Mouse (Mus musculus): ENCODE measurements around the gene Lrrc10b. TPM values are rescaled to one million over a fixed set of nuclear protein-coding genes. Genes with fewer than 3 reads are reported as not detected.

Gene Lrrc10b
- total and polyA plus RNA-seq, 3 experiments: not detected

DNA sequence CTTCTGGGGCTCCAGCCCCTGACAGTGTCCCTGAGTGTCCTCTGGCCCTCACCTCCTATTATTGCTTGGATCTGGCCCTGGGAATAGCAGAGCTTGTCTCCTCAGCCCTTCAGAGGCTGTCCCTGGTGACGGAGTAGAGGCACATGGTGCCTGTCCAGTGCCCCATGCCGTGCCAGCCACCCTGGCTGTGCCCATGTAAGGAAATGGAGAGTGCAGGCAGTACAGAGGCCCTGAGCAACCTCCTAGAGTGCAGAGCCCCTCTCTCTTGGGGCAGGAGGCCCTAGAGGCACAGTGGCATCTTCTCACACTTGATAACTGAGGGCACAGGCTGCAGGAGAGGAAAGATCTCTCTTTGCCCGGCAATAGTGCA lies 1.9 kb downstream of the Lrrc10b start:
- H3K27me3 ChIP-seq (replicated peaks): peaks cover 56% of the 10 kb centered on the region
- in situ Hi-C loops (cut with MboI; ENCODE audit: low pct_ligation_motif_present, low pct_unique_long_range_greater_than_20kb, low sequenced_read_pairs): no loop called here
- TF ChIP-seq MAFK (IDR thresholded peaks at IDR 0.05; ENCODE audit: insufficient replicate concordance, low read length): no peak
- TF ChIP-seq NELFE (IDR thresholded peaks at IDR 0.05; ENCODE audit: low read depth, low read length): no peak
- TF ChIP-seq PAX5 (IDR thresholded peaks at IDR 0.05; ENCODE audit: low read length): no peak
- no peak for TF ChIP-seq ELF1 (IDR thresholded peaks at IDR 0.05; ENCODE audit: low read depth, low read length)

DNA sequence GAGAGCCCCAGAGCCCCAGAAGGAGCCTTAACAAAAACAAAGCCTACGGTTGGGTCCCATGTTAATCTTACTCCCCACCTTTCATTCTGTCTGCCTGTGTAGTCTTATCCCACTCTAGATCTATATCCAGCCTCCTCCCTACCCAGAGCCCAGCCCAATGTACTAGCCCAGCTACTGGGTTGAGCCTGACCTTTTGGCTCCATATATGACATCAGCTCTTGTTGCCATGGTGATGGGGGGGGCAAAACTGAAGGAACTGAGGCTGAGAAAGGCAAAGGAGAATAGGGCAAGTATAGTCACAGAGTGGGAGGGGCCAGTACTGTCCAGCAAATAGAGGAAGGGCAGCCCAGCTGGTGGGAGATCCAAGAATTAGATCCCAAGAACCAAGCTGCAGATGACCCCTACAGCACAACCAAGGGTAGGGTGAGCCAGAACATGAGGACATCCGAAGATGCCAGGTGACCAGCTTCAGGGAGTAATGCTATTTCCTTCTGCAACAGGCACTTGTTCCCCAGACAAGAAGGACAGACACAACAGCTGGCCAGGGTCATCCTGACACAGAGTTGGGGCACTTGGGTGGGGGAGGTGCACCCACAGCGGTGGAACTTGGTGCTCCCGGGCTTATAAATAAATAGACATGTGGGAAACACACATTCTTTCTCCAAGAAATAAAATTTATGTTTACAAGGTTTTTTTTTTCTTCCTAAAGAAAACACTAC lies 2.4 kb downstream of the Lrrc10b start:
- no peaks in the 10 kb centered on the region for H3K79me2 ChIP-seq (replicated peaks; ENCODE audit: control insufficient read depth, extremely low read depth, insufficient read depth, poor library complexity, severe bottlenecking)
- H3K4me3 ChIP-seq (replicated peaks in 1 of 3; ENCODE audit: low read depth in 2 of 3, low read length in 2 of 3, poor library complexity in 1 of 3): no peak overlapping the region
- H3K9ac ChIP-seq (ENCODE audit: insufficient read depth, low read depth): no peak overlapping the region
- no peaks in the 10 kb centered on the region for H3K36me3 ChIP-seq (replicated peaks in 1 of 2; ENCODE audit: control insufficient read depth in 1 of 2, insufficient read depth in 1 of 2, low read length in 1 of 2)
- no peak overlapping the region for H3K4me2 ChIP-seq (ENCODE audit: insufficient read depth, low read depth, poor library complexity, severe bottlenecking)
- in situ Hi-C loops (cut with MboI; ENCODE audit: low pct_ligation_motif_present, low pct_unique_long_range_greater_than_20kb, low sequenced_read_pairs) (loop anchor here (5.0 kb wide), 1 partner anchor 32 kb away; no protein-coding TSS in a partner anchor), dilution Hi-C loops (cut with MboI; ENCODE audit: extremely low pct_ligation_motif_present, extremely low pct_unique_long_range_greater_than_20kb, low sequenced_read_pairs) (no loop called here)
- no peak for TF ChIP-seq JUN (IDR thresholded peaks at IDR 0.05; ENCODE audit: insufficient read depth, low read depth, low read length)
- TF ChIP-seq KAT2A (IDR thresholded peaks at IDR 0.05; ENCODE audit: insufficient replicate concordance, low read length): no peak
- no peak for TF ChIP-seq NRF1 (IDR thresholded peaks at IDR 0.05; ENCODE audit: low read depth, low read length)
- TF ChIP-seq POLR2AphosphoS2 (IDR thresholded peaks at IDR 0.05; ENCODE audit: low read depth, low read length): no peak
- no peak for TF ChIP-seq TBP (conservative IDR thresholded peaks at IDR 0.05; ENCODE audit: low read depth, low read length)
- no peak for TF ChIP-seq EP300 (IDR thresholded peaks at IDR 0.05; ENCODE audit: low read length)
- TF ChIP-seq SMC3 (IDR thresholded peaks at IDR 0.05; ENCODE audit: low read depth, low read length): no peak
- TF ChIP-seq ZMIZ1 (IDR thresholded peaks at IDR 0.05; ENCODE audit: low read depth, low read length): no peak
- no peak for DNase-seq (ENCODE audit: extremely low read depth)
- peaks cover 56% of the 10 kb centered on the region for H3K27me3 ChIP-seq (replicated peaks)
- H3K4me1 ChIP-seq (ENCODE audit: control insufficient read depth in 1 of 2, insufficient read depth in 2 of 2): no peaks in the 10 kb centered on the region
- H3K27ac ChIP-seq (ENCODE audit: insufficient read depth, low read depth): no peak overlapping the region
- peaks cover 11% of the 10 kb centered on the region for H3K9me3 ChIP-seq (replicated peaks; ENCODE audit: low read length)

More for the DNA sequence above, 1.9 kb downstream of the Lrrc10b start:
- no peaks in the 10 kb centered on the region for H3K79me2 ChIP-seq (replicated peaks; ENCODE audit: control insufficient read depth, extremely low read depth, insufficient read depth, poor library complexity, severe bottlenecking)
- dilution Hi-C loops (cut with MboI; ENCODE audit: extremely low pct_ligation_motif_present, extremely low pct_unique_long_range_greater_than_20kb, low sequenced_read_pairs): no loop called here
- no peak for DNase-seq (ENCODE audit: extremely low read depth)
- no peak overlapping the region for H3K4me2 ChIP-seq (ENCODE audit: insufficient read depth, low read depth, poor library complexity, severe bottlenecking)
- no peak overlapping the region for H3K4me3 ChIP-seq (replicated peaks in 1 of 3; ENCODE audit: low read depth in 2 of 3, low read length in 2 of 3, poor library complexity in 1 of 3)
- peaks cover 11% of the 10 kb centered on the region for H3K9me3 ChIP-seq (replicated peaks; ENCODE audit: low read length)
- no peak overlapping the region for H3K27ac ChIP-seq (ENCODE audit: insufficient read depth, low read depth)
- no peaks in the 10 kb centered on the region for H3K36me3 ChIP-seq (replicated peaks in 1 of 2; ENCODE audit: control insufficient read depth in 1 of 2, insufficient read depth in 1 of 2, low read length in 1 of 2)
- H3K4me1 ChIP-seq (ENCODE audit: control insufficient read depth in 1 of 2, insufficient read depth in 2 of 2): no peaks in the 10 kb centered on the region
- no peak overlapping the region for H3K9ac ChIP-seq (ENCODE audit: insufficient read depth, low read depth)

DNA sequence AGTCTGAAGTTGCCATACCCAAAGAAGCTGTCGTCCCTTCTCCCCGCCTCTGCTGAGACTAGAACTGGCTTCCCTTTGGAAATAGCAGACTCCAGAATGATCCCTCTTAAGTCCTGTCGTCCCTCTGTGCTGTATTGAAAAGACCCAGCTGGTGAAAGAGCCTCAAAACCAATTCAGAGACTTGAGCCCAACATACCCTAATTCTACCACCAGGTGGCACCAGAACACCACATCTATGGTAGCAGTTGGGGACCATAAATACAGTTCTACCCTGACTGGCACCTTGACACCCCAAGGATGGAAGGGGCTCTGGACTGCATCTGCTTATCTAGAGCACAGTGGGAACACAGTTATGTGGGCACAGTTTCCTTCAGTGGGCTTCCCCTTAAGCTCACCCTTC lies 7.6 kb downstream of the Lrrc10b start:
- peaks cover 75% of the 10 kb centered on the region for H3K27me3 ChIP-seq (replicated peaks)
- peak; percentile 68 for DNase-seq (ENCODE audit: extremely low read depth)
- H3K4me1 ChIP-seq (ENCODE audit: control insufficient read depth in 1 of 2, insufficient read depth in 2 of 2): no peaks in the 10 kb centered on the region
- no peaks in the 10 kb centered on the region for H3K36me3 ChIP-seq (replicated peaks in 1 of 2; ENCODE audit: control insufficient read depth in 1 of 2, insufficient read depth in 1 of 2, low read length in 1 of 2)
- H3K9ac ChIP-seq (ENCODE audit: insufficient read depth, low read depth): no peak overlapping the region
- dilution Hi-C loops (cut with MboI; ENCODE audit: extremely low pct_ligation_motif_present, extremely low pct_unique_long_range_greater_than_20kb, low sequenced_read_pairs): no loop called here
- no peak overlapping the region for H3K27ac ChIP-seq (ENCODE audit: insufficient read depth, low read depth)
- TF ChIP-seq PAX5 (IDR thresholded peaks at IDR 0.05; ENCODE audit: low read length) (no peak), SIN3A (IDR thresholded peaks at IDR 0.05; ENCODE audit: low read length) (no peak), UBTF (IDR thresholded peaks at IDR 0.05; ENCODE audit: low read depth, low read length) (no peak), ZKSCAN1 (IDR thresholded peaks at IDR 0.05; ENCODE audit: borderline replicate concordance, low read depth, low read length) (no peak), USF1 (IDR thresholded peaks at IDR 0.05; ENCODE audit: low read depth, low read length) (no peak), CHD2 (IDR thresholded peaks at IDR 0.05; ENCODE audit: low read length) (no peak), ZC3H11A (IDR thresholded peaks at IDR 0.05; ENCODE audit: low read depth, low read length) (peak; percentile 76), RAD21 (IDR thresholded peaks at IDR 0.05; ENCODE audit: low read depth, low read length) (peak; percentile 90), MAZ (IDR thresholded peaks at IDR 0.05; ENCODE audit: low read depth, low read length) (no peak), CTCF (conservative IDR thresholded peaks at IDR 0.05 in 1 of 2, IDR thresholded peaks at IDR 0.05 in 1 of 2; ENCODE audit: low read depth in 2 of 2, low read length in 2 of 2) (peak; percentile 67 to 93), BHLHE40 (IDR thresholded peaks at IDR 0.05; ENCODE audit: low read depth, low read length) (no peak), MEF2A (IDR thresholded peaks at IDR 0.05; ENCODE audit: borderline replicate concordance, low read depth, low read length) (no peak), JUND (conservative IDR thresholded peaks at IDR 0.05; ENCODE audit: low read depth, low read length) (no peak), SMC3 (IDR thresholded peaks at IDR 0.05; ENCODE audit: low read depth, low read length) (peak; percentile 94), TBP (conservative IDR thresholded peaks at IDR 0.05; ENCODE audit: low read depth, low read length) (no peak)
- in situ Hi-C loops (cut with MboI; ENCODE audit: low pct_ligation_motif_present, low pct_unique_long_range_greater_than_20kb, low sequenced_read_pairs): loop anchor here (5.0 kb wide), 1 partner anchor 38 kb away; no protein-coding TSS in a partner anchor
- H3K4me3 ChIP-seq (replicated peaks in 1 of 3; ENCODE audit: low read depth in 2 of 3, low read length in 2 of 3, poor library complexity in 1 of 3): no peak overlapping the region
- no peaks in the 10 kb centered on the region for H3K79me2 ChIP-seq (replicated peaks; ENCODE audit: control insufficient read depth, extremely low read depth, insufficient read depth, poor library complexity, severe bottlenecking)
- H3K4me2 ChIP-seq (ENCODE audit: insufficient read depth, low read depth, poor library complexity, severe bottlenecking): no peak overlapping the region
- peaks cover 8% of the 10 kb centered on the region for H3K9me3 ChIP-seq (replicated peaks; ENCODE audit: low read length)

Measured in CH12.LX (cell line).